Mouse (Mus musculus) cerebellum, adult 2 months (tissue): ENCODE measurements around the gene Ifnl3. TPM values are rescaled to one million over a fixed set of nuclear protein-coding genes. Genes with fewer than 3 reads are reported as not detected.
A peak's percentile ranks its signal among the peaks of the same experiment; 100 is the strongest.
"Not testable (repeated sequence)": the region's sequence is repeated elsewhere in the genome, so short reads cannot be mapped to it uniquely, and the experiment has no call there.

Experiments used
- DNase-seq, 2 experiments: peaks; one replicate each; pipeline ENCODE4 v3.0.0; 2021
- H3K27ac ChIP-seq: fragments of 200-500 bp; 2 replicates; pipeline ENCODE4 v1.5.1; 2012; ENCODE audit warnings: low read length, control low read depth, inconsistent platforms; ENCODE audit not compliant: insufficient read depth
- H3K27me3 ChIP-seq: fragments of 200-500 bp; 2 replicates; pipeline ENCODE4 v1.6.1; 2012; ENCODE audit warnings: inconsistent platforms, mild to moderate bottlenecking, low read length, moderate library complexity; ENCODE audit not compliant: control insufficient read depth, insufficient read depth
- H3K4me1 ChIP-seq: fragments of 200-500 bp; 2 replicates; pipeline ENCODE4 v1.6.1; 2011; ENCODE audit warnings: low read length; ENCODE audit not compliant: control insufficient read depth, insufficient read depth
- H3K4me3 ChIP-seq: fragments of 200-500 bp; replicated peaks from 2 replicates; pipeline ENCODE3; 2011; ENCODE audit warnings: mild to moderate bottlenecking, low read depth, low read length, control low read depth; ENCODE audit not compliant: insufficient read depth
- CTCF ChIP-seq: fragments of 200-500 bp; IDR thresholded peaks from 2 replicates; pipeline ENCODE4 v1.5.1; 2011; ENCODE audit warnings: low read depth, mild to moderate bottlenecking, control low read depth, low read length, moderate library complexity, borderline replicate concordance; ENCODE audit not compliant: insufficient read depth
- POLR2A ChIP-seq: fragments of 200-500 bp; IDR thresholded peaks from 2 replicates; pipeline ENCODE4 v1.6.1; 2011; ENCODE audit warnings: low read length, control low read depth, borderline replicate concordance; ENCODE audit not compliant: insufficient read depth
- WGBS: fragments of 180-500 bp; shearing (Covaris S2); methylation state at CpG from one replicate; pipeline ENCODE4 v1.1.7; 2018; 5-methylcytosine and 5-hydroxymethylcytosine counted together
- polyA plus RNA-seq: library from polyadenylated mRNA; depleted of rRNA; stranded (reverse); fragments of >200 nt; gene quantifications from 2 replicates; pipeline ENCODE4 v1.2.3, GENCODE M21; 2012; rRNA removed

The Ifnl3 gene
- polyA plus RNA-seq, result not detected in 2 replicates

DNA sequence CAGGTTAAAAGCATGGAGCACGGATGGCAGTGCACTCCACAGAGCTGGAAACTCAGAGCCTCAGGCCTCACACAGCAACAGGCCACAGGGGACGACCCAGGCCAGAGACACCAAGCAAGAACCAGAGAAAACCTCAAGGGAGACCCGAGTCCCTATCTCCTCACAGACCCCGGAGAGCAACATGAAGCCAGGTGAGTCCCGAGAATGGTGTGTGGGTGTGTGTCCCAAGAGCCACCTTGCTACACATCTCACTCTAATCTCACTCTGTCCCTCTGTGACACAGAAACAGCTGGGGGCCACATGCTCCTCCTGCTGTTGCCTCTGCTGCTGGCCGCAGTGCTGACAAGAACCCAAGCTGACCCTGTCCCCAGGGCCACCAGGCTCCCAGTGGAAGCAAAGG lies at the start of gene Ifnl3:
TSS of gene Ifnl3 (plus strand) at position 301 of the 400 bp plus-strand sequence.
- not testable (repeated sequence) for H3K4me1 ChIP-seq, H3K27ac ChIP-seq, H3K4me3 ChIP-seq, H3K27me3 ChIP-seq, DNase-seq
- 75% methylated on average over 5 of the region's 6 CpGs for WGBS

- no peak for DNase-seq
- TF ChIP-seq POLR2A, result no peak
- TF ChIP-seq CTCF, result no peak
- H3K4me1 ChIP-seq, result no peaks in the 10 kb centered on the region
- H3K27me3 ChIP-seq, result no peaks in the 10 kb centered on the region
- H3K4me3 ChIP-seq, result no peak overlapping the region
- 90% methylated on average over 6 of the region's 6 CpGs for WGBS
- no peak overlapping the region for H3K27ac ChIP-seq
These were observed 46.4 kb upstream of the Ifnl3 start for GRCm38 (mm10) chr7:28476191-28476590.

DNA sequence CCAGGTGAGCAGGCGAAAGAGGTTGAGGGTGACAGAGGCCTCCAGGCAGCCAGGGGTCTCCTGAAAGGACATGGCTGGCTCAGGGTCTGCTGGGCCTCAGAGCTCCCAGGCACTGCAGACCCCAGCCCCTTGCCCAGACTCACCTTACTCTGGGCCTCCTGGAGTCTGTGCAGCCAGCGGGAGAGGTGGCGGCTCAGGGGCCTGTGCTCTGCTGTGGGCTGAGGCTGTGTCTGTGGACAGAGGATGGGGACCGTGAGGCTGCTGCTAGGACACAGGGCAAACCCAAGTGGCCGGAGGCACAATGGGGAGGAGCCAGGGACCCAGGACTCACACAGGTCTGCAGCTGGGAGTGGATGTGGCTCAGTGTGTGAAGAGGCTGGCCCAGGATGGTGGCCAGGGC lies 45.3 kb upstream of the Ifnl3 start:
- no peaks in the 10 kb centered on the region for H3K4me1 ChIP-seq
- 85% methylated on average over 5 of the region's 5 CpGs for WGBS
- H3K27me3 ChIP-seq, result no peaks in the 10 kb centered on the region
- no peak overlapping the region for H3K4me3 ChIP-seq
- no peak for DNase-seq
- no peak overlapping the region for H3K27ac ChIP-seq
- TF ChIP-seq POLR2A (no peak), CTCF (no peak)

DNA sequence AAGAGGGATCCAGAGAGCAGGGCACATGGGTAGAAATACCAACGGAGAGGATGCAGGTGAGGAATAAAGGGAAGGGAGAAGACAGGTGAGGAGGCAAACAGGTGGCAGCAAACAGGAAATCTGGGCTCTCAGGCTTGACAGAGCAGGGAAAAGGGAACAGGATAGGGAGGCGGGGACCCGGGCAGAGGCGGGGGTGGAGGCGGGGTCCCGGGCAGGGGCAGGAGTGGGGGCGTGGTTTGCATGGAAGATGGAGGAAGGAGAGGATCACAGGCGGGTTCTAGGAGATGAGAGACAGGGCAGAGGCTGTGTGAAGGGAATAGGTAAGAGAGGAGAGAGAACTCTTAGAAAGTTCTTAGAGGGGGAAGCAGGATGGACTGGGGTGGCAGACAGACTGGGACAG lies 43.8 kb upstream of the Ifnl3 start:
- H3K27me3 ChIP-seq, result no peaks in the 10 kb centered on the region
- H3K4me1 ChIP-seq, result no peaks in the 10 kb centered on the region
- H3K4me3 ChIP-seq, result no peak overlapping the region
- 10% methylated on average over 8 of the region's 8 CpGs for WGBS
- TF ChIP-seq CTCF, result no peak
- TF ChIP-seq POLR2A, result no peak
- no peak for DNase-seq
- H3K27ac ChIP-seq, result no peak overlapping the region

DNA sequence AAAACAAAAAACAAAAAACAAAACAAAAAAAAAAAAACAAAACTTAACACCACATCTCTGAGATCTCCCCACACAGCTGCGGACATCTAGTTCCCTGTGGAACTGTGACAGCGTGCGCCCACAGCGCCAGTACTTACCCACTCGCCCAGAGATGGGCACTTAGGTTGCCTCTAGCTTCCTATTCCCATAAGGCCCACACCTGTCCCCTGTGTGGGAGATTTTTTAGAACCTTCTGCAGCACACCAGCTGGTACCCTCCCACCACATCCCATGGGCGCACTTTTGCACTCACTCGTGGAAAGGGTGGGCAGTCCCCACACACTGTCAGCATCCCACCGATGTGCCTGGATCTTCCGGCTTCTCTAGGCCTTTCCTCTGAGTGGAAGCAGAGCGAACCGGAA lies 39.8 kb upstream of the Ifnl3 start:
- H3K27ac ChIP-seq, result no peak overlapping the region
- 81% methylated on average over 11 of the region's 11 CpGs for WGBS
- TF ChIP-seq CTCF, result no peak
- no peak for DNase-seq
- no peak overlapping the region for H3K4me3 ChIP-seq
- H3K4me1 ChIP-seq, result no peaks in the 10 kb centered on the region
- no peaks in the 10 kb centered on the region for H3K27me3 ChIP-seq

GRCm38 (mm10) chr7:28484192-28484591 lies 38.4 kb upstream of the Ifnl3 start:
- no peaks in the 10 kb centered on the region for H3K4me1 ChIP-seq
- H3K4me3 ChIP-seq, result no peak overlapping the region
- no peaks in the 10 kb centered on the region for H3K27me3 ChIP-seq
- H3K27ac ChIP-seq, result no peak overlapping the region
- 23% methylated on average over 4 of the region's 4 CpGs for WGBS
- no peak for DNase-seq
- no peak for TF ChIP-seq POLR2A
- TF ChIP-seq CTCF, result no peak

GRCm38 (mm10) chr7:28488030-28488491 lies 34.6 kb upstream of the Ifnl3 start:
- Histone ChIP-seq H3K27ac (no peak overlapping the region), H3K27me3 (no peaks in the 10 kb centered on the region), H3K4me3 (peak overlapping the region; percentile 35), H3K4me1 (no peaks in the 10 kb centered on the region; the same call in 1 of the 2 replicates)
- DNase-seq, result peak; percentile 30 to 42
- WGBS, result 2% methylated on average over 16 of the region's 16 CpGs
- TF ChIP-seq CTCF, result no peak

GRCm38 (mm10) chr7:28490410-28490809 lies 32.2 kb upstream of the Ifnl3 start:
- no peak overlapping the region for H3K27ac ChIP-seq
- peak; percentile 80 to 81 for DNase-seq
- no peaks in the 10 kb centered on the region for H3K27me3 ChIP-seq
- H3K4me1 ChIP-seq, result no peaks in the 10 kb centered on the region; the same call in 1 of the 2 replicates
- TF ChIP-seq POLR2A (no peak), CTCF (peak; percentile 82)
- peak overlapping the region; percentile 28 for H3K4me3 ChIP-seq
- WGBS, result 2% methylated on average over 10 of the region's 10 CpGs
